Mouse (Mus musculus): ENCODE measurements around the gene Phospho2. TPM values are rescaled to one million over a fixed set of nuclear protein-coding genes. Genes with fewer than 3 reads are reported as not detected.

Phospho2 gene
- not detected in 2 replicates for polyA plus RNA-seq (2012; ENCODE audit: insufficient read depth, insufficient read length, low replicate concordance, missing spikeins)

DNA sequence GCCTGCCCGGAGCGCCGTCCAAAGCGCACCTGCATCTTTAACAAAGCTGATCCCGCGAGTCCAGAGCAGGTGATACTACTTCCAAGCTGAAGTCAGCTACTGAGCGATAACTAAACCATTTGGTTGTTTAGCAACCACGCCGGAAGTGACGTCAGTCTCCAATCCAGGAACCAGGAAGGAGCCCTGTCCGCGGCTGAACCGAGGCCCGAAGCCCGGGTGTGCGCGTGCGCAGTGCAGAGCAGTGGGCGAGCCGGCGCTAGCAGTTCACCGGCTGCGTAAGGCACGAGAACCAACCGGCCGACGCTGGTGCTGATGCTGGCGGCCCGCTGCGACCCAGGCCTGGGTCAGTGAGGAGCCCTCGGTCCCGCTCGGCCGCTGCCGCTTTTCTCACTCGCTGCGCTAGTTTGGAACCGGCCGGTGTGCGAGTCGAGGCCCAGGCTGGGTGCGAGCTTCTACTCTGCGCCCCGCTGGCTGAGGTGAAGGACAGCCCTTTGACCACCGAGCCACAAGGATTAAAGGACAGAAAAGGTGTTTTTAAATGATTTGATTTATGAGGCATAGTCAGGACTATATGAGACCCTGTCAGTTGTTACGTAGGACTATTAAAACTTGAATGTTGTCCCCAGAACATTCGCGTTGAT lies at the start of gene Phospho2, which contains the start of gene Ccdc173:
Gene Phospho2, plus strand, starts transcription at position 195 of the 641 bp plus-strand sequence.
Gene Ccdc173, minus strand, starts transcription at position 147 of the 641 bp plus-strand sequence.
- H3K27ac ChIP-seq (ENCODE audit: insufficient read depth, low read depth, low read length) = peak within 1 kb of the TSS; percentile 85
- peaks cover 6% of the 10 kb centered on the region; the same call in 1 of the 2 replicates for H3K4me1 ChIP-seq (ENCODE audit: control insufficient read depth, insufficient read depth, low read length)
- 1% methylated on average over 48 of the region's 48 CpGs for WGBS
- peak; percentile 75; the same call in 1 of the 2 replicates for TF ChIP-seq POLR2A (IDR thresholded peaks at IDR 0.05; ENCODE audit: insufficient read depth, low read depth, low read length)
- TF ChIP-seq CTCF (IDR thresholded peaks at IDR 0.05; ENCODE audit: insufficient read depth, low read depth, low read length) = no peak
- H3K4me3 ChIP-seq (ENCODE audit: insufficient read depth, low read depth, low read length) = peak within 1 kb of the TSS; percentile 51

- Histone ChIP-seq H3K4me3 (ENCODE audit: insufficient read depth, low read depth, low read length) (no peak overlapping the region), H3K4me1 (ENCODE audit: control insufficient read depth, insufficient read depth, low read length) (no peaks in the 10 kb centered on the region), H3K27ac (ENCODE audit: insufficient read depth, low read depth, low read length) (no peak overlapping the region)
- 83% methylated on average over 1 of the region's 1 CpGs for WGBS
- TF ChIP-seq POLR2A (IDR thresholded peaks at IDR 0.05; ENCODE audit: insufficient read depth, low read depth, low read length) (no peak), CTCF (IDR thresholded peaks at IDR 0.05; ENCODE audit: insufficient read depth, low read depth, low read length) (no peak)
These were observed 44.3 kb upstream of the Phospho2 start for GRCm38 (mm10) chr2:69745091-69745490.

DNA sequence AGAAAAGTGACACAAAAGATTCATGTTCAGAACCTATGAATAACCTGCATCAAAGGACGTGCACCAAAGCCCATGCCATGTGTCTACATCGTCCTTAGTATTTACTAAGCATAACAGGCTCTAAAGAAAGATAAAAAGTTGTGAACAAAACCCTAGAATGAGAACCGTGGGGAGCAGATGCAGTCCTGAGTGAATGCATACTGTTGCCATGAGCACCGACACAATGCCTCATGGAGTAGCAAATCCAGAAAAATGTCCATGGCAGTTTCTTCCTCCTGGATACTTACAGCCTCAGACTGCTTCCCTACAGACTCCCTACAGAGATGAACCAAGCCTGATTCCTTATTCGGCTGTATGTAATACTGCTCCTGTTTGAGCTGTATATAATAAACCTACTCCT lies 28.4 kb upstream of the Phospho2 start:
- 46% methylated on average over 5 of the region's 5 CpGs for WGBS
- Histone ChIP-seq H3K4me3 (ENCODE audit: insufficient read depth, low read depth, low read length) (no peak overlapping the region), H3K27ac (ENCODE audit: insufficient read depth, low read depth, low read length) (no peak overlapping the region), H3K4me1 (ENCODE audit: control insufficient read depth, insufficient read depth, low read length) (no peaks in the 10 kb centered on the region)
- no peak for TF ChIP-seq POLR2A (IDR thresholded peaks at IDR 0.05; ENCODE audit: insufficient read depth, low read depth, low read length)
- no peak for TF ChIP-seq CTCF (IDR thresholded peaks at IDR 0.05; ENCODE audit: insufficient read depth, low read depth, low read length)

- Histone ChIP-seq H3K4me1 (ENCODE audit: control insufficient read depth, insufficient read depth, low read length) (no peaks in the 10 kb centered on the region), H3K4me3 (ENCODE audit: insufficient read depth, low read depth, low read length) (no peak overlapping the region), H3K27ac (ENCODE audit: insufficient read depth, low read depth, low read length) (no peak overlapping the region)
- WGBS = 92% methylated on average over 4 of the region's 4 CpGs
- TF ChIP-seq CTCF (IDR thresholded peaks at IDR 0.05; ENCODE audit: insufficient read depth, low read depth, low read length) = no peak
- TF ChIP-seq POLR2A (IDR thresholded peaks at IDR 0.05; ENCODE audit: insufficient read depth, low read depth, low read length) = no peak
These were observed 26.1 kb upstream of the Phospho2 start for GRCm38 (mm10) chr2:69763340-69763739.

DNA sequence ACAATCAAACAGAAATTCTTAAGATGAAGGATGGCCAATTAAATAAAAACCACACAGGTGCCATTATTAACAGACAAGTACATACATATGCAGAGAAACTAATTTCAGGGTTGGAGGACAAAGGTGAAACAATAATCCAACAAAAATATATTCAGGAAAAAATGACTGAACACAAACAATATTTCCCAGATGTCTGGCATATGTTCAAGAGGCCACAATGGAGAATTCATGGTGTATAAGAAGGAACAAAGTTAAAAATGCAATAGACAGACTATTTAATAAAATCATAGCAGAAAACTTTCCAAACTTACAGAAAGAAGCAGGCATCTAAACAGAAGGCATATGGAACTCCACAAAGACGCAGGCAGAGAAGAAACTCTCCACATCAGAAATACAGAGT lies 24.7 kb upstream of the Phospho2 start:
- Histone ChIP-seq H3K27ac (ENCODE audit: insufficient read depth, low read depth, low read length) (no peak overlapping the region), H3K4me3 (ENCODE audit: insufficient read depth, low read depth, low read length) (no peak overlapping the region), H3K4me1 (ENCODE audit: control insufficient read depth, insufficient read depth, low read length) (no peaks in the 10 kb centered on the region)
- WGBS = 88% methylated on average over 1 of the region's 1 CpGs
- no peak for TF ChIP-seq CTCF (IDR thresholded peaks at IDR 0.05; ENCODE audit: insufficient read depth, low read depth, low read length)
- TF ChIP-seq POLR2A (IDR thresholded peaks at IDR 0.05; ENCODE audit: insufficient read depth, low read depth, low read length) = no peak

GRCm38 (mm10) chr2:69773331-69773730 lies 16.1 kb upstream of the Phospho2 start:
- WGBS = 95% methylated on average over 3 of the region's 3 CpGs
- H3K4me1 ChIP-seq (ENCODE audit: control insufficient read depth, insufficient read depth, low read length) = no peaks in the 10 kb centered on the region
- no peak overlapping the region for H3K27ac ChIP-seq (ENCODE audit: insufficient read depth, low read depth, low read length)
- no peak for TF ChIP-seq CTCF (IDR thresholded peaks at IDR 0.05; ENCODE audit: insufficient read depth, low read depth, low read length)
- TF ChIP-seq POLR2A (IDR thresholded peaks at IDR 0.05; ENCODE audit: insufficient read depth, low read depth, low read length) = no peak
- H3K4me3 ChIP-seq (ENCODE audit: insufficient read depth, low read depth, low read length) = no peak overlapping the region

DNA sequence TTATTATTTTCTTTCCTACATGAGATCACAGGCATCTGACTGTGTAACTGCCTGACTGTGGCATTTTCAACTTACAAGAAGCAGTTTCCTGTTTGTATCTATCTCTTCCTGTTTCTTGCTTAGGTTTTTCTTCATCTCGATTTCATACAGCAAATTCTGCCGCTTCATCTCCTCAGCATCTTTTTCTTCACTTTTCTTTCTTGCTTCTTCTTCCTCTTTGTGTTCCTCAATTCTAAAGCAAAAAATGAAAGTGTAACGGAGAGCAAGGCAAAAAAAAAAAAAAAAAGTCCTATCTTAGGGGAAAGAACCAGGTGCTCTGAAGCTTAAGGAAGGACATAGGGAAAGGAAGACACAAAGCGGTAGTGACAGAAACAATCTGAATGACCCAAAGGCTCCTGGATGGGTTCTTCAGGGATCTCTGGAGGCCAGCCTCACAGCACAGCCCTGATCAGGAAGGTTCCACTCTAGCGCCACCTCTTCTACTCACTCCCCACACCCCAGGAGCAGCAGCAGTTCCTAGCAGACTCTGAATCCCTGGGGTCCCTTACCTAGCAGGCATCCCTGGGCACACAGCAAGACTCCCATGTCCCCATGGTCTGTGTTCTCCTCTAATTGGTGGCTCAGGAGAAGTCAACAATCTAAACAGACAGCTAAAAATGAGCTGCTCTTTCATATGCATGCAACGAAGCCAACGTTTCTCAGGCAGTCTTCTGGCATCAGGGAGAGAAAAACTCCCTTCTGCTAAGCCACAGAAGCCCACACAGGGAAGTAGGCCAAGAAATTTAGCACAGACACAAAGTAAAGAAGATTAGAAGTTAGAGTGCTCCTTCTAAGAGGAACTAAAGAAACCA lies 11.2 kb upstream of the Phospho2 start:
- Histone ChIP-seq H3K4me3 (ENCODE audit: insufficient read depth, low read depth, low read length) (no peak overlapping the region), H3K27ac (ENCODE audit: insufficient read depth, low read depth, low read length) (no peak overlapping the region), H3K4me1 (ENCODE audit: control insufficient read depth, insufficient read depth, low read length) (no peaks in the 10 kb centered on the region)
- no peak for TF ChIP-seq CTCF (IDR thresholded peaks at IDR 0.05; ENCODE audit: insufficient read depth, low read depth, low read length)
- TF ChIP-seq POLR2A (IDR thresholded peaks at IDR 0.05; ENCODE audit: insufficient read depth, low read depth, low read length) = no peak
- WGBS = 70% methylated on average over 7 of the region's 7 CpGs

GRCm38 (mm10) chr2:69778836-69779177 lies 10.6 kb upstream of the Phospho2 start:
- 52% methylated on average over 5 of the region's 5 CpGs for WGBS
- TF ChIP-seq POLR2A (IDR thresholded peaks at IDR 0.05; ENCODE audit: insufficient read depth, low read depth, low read length) (no peak), CTCF (IDR thresholded peaks at IDR 0.05; ENCODE audit: insufficient read depth, low read depth, low read length) (no peak)

DNA sequence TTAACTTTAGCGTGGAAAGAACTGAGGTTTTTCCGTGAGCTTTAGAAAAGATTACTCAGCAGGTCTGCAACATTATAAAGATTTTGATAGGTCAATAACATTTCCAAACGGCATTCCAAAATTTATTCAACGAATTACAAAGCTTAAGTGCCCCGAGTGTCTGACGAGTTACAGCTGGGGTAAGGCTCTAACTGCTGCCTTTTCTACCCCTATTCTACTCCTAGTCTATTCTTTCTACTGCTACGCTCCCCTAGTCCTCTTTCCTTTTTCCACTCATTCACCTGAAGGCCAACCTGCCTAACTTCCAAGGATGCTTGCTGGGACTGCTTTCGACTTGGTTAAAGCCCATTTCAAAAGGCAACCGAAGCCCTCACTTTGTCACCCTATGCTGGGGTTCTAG lies 449 bp upstream of the Phospho2 start:
- H3K4me3 ChIP-seq (ENCODE audit: insufficient read depth, low read depth, low read length) = peak overlapping the region; percentile 51
- no peak overlapping the region for H3K27ac ChIP-seq (ENCODE audit: insufficient read depth, low read depth, low read length)
- TF ChIP-seq POLR2A (IDR thresholded peaks at IDR 0.05; ENCODE audit: insufficient read depth, low read depth, low read length) (no peak), CTCF (IDR thresholded peaks at IDR 0.05; ENCODE audit: insufficient read depth, low read depth, low read length) (no peak)
- peaks cover 6% of the 10 kb centered on the region; the same call in 1 of the 2 replicates for H3K4me1 ChIP-seq (ENCODE audit: control insufficient read depth, insufficient read depth, low read length)
- 9% methylated on average over 9 of the region's 9 CpGs for WGBS

More at GRCm38 (mm10) chr2:69778836-69779177, 10.6 kb upstream of the Phospho2 start:
- Histone ChIP-seq H3K4me1 (ENCODE audit: control insufficient read depth, insufficient read depth, low read length) (no peaks in the 10 kb centered on the region), H3K27ac (ENCODE audit: insufficient read depth, low read depth, low read length) (no peak overlapping the region), H3K4me3 (ENCODE audit: insufficient read depth, low read depth, low read length) (no peak overlapping the region)
